Mouse (Mus musculus) forebrain, embryonic 14.5 days (tissue): ENCODE results near the gene Aen. TPM values are rescaled to one million over a fixed set of nuclear protein-coding genes. Genes with fewer than 3 reads are reported as not detected.

Experiments
- ATAC-seq: fragments of 200-750 bp; cut with Nextera tagmentation; 2 replicates; pipeline ENCODE4 v1.8.0; 2017; ENCODE audit warnings: mild to moderate bottlenecking, moderate library complexity
- DNase-seq: peaks from one replicate; pipeline ENCODE4 v3.0.0-alpha.2; 2015; ENCODE audit warnings: low spot score
- H3K27ac ChIP-seq: fragments of 300-500 bp; sonication (generic); 2 replicates; pipeline ENCODE4 v1.5.1; 2014; ENCODE audit warnings: low read depth, mild to moderate bottlenecking, control low read depth, low read length, moderate library complexity
- H3K27me3 ChIP-seq: fragments of 300-500 bp; sonication (generic); replicated peaks from 2 replicates; pipeline ENCODE4 v1.6.1; 2014; ENCODE audit warnings: low read length, control low read depth, mixed read lengths; ENCODE audit not compliant: control insufficient read depth, insufficient read depth
- H3K36me3 ChIP-seq: fragments of 300-500 bp; sonication (generic); 2 replicates; pipeline ENCODE4 v1.6.1; 2014; ENCODE audit warnings: low read length, control low read depth; ENCODE audit not compliant: control insufficient read depth, insufficient read depth
- H3K4me1 ChIP-seq: fragments of 300-500 bp; sonication (generic); 2 replicates; pipeline ENCODE4 v1.6.1; 2014; ENCODE audit warnings: antibody characterized with exemption, low read length, control low read depth; ENCODE audit not compliant: control insufficient read depth, insufficient read depth
- H3K4me2 ChIP-seq: fragments of 300-500 bp; sonication (generic); 2 replicates; pipeline ENCODE4 v1.6.1; 2014; ENCODE audit warnings: mild to moderate bottlenecking, control low read depth, low read length
- H3K4me3 ChIP-seq: fragments of 300-500 bp; sonication (generic); 2 replicates; pipeline ENCODE4 v1.5.1; 2014; ENCODE audit warnings: low read depth, low read length, control low read depth
- H3K9ac ChIP-seq: fragments of 300-500 bp; sonication (generic); 2 replicates; pipeline ENCODE4 v1.6.1; 2014; ENCODE audit warnings: mild to moderate bottlenecking, low read length, control low read depth, moderate library complexity
- H3K9me3 ChIP-seq: fragments of 300-500 bp; sonication (generic); replicated peaks from 2 replicates; pipeline ENCODE4 v1.6.1; 2016; ENCODE audit warnings: low read length, control low read depth, mixed read lengths; ENCODE audit not compliant: control insufficient read depth
- WGBS: fragments of 180-500 bp; shearing (Covaris S2); extraction: QIAGEN DNeasy Blood & Tissue Kit; methylation state at CpG from one replicate; pipeline ENCODE4 v1.1.7; 2014; 5-methylcytosine and 5-hydroxymethylcytosine counted together
- polyA plus RNA-seq: library from polyadenylated mRNA; unstranded; fragments of >200 nt; fragmentation: Nextera tagmentation; extraction: Ambion mirVana; gene quantifications from 2 replicates; pipeline ENCODE4 v1.2.1, GENCODE M21; 2014

Gene Aen
- polyA plus RNA-seq, 1 experiment from 2014 or later, result 42.2 TPM

DNA sequence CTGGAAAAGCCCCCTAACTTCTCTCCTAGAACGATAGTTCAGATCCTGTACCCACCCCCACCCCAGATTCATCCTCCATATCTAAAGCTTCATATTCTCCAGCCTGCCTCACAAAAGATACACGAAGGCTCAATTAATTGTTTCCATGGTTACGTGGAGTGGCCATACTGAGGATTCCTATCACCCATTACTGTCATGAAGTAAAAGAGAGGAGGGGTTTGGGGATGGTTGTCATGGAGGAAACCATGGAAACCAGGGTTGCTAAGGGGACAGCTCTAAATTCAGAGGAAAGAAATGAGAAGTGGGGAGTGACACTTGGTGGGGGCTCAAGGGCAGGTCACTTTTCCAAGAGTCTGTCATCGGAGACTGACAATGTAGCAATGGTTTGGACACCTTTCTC lies 9.2 kb upstream of the Aen start:
- peak; percentile 8; the same call in 1 of the 2 replicates for ATAC-seq
- peak; percentile 85 for DNase-seq
- Histone ChIP-seq H3K27ac (peak overlapping the region; percentile 81), H3K4me2 (peak overlapping the region; percentile 44), H3K36me3 (no peaks in the 10 kb centered on the region), H3K9ac (peak overlapping the region; percentile 25; the same call in 1 of the 2 replicates), H3K9me3 (no peaks in the 10 kb centered on the region), H3K4me3 (peak overlapping the region; percentile 18), H3K4me1 (peaks cover 42% of the 10 kb centered on the region), H3K27me3 (no peaks in the 10 kb centered on the region)
- WGBS, result 17% methylated on average over 4 of the region's 4 CpGs

DNA sequence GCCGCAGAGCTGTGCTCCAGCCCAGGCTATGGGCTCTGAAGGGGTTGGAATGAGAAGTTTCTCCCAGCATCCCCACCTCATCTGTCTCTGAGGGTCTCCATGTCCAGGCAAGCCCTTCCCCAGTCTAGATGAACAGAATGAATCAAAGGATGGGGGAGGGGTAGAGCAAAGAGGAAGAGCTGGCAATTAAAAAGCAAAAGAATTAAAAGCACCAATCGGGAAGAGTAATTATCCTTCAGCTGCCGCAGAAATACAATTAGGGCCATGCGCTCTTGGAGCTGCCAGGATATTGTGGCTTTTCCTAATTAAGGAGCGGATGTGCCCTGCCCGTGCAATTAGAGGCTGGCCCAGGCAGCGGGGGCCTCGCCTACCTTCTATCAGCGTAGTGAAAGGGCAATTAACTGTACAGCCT lies 8.2 kb upstream of the Aen start:
- Histone ChIP-seq H3K27ac (peak overlapping the region; percentile 81), H3K4me3 (peak overlapping the region; percentile 18; the same call in 1 of the 2 replicates), H3K9me3 (no peaks in the 10 kb centered on the region), H3K36me3 (no peaks in the 10 kb centered on the region), H3K4me2 (peak overlapping the region; percentile 44), H3K9ac (peak overlapping the region; percentile 25; the same call in 1 of the 2 replicates), H3K27me3 (no peaks in the 10 kb centered on the region), H3K4me1 (peaks cover 39% of the 10 kb centered on the region)
- ATAC-seq (peak; percentile 54), DNase-seq (peak; percentile 92)
- WGBS, result 3% methylated on average over 9 of the region's 9 CpGs

DNA sequence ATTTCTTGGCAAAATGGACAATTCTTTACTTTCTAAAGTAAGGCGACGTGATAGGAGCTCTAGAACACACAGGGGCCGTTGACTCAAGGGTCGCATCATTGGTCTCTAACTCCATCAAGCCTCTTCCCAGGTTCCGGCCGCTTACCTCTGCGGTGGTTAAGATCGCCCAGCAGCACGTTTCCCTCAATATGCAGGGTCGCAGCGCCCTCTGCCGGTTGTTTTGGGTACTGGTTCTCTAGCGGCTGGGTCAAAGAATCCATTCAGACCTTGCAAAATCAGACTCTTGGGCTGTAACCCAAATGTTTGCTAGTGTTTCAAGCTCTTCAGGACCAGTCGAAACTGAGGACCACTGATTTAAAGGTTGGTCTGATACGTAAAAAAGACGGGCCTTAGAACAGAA lies 5.0 kb upstream of the Aen start:
- no peak overlapping the region for H3K4me2 ChIP-seq
- peaks cover 28% of the 10 kb centered on the region for H3K4me1 ChIP-seq
- H3K9me3 ChIP-seq, result no peaks in the 10 kb centered on the region
- 3% methylated on average over 16 of the region's 16 CpGs for WGBS
- 0 out of 2 replicates have a peak, but pooled peaks have one; percentile 9 for ATAC-seq
- H3K27me3 ChIP-seq, result no peaks in the 10 kb centered on the region
- no peak overlapping the region for H3K27ac ChIP-seq
- DNase-seq, result peak; percentile 87
- no peaks in the 10 kb centered on the region for H3K36me3 ChIP-seq
- no peak overlapping the region for H3K9ac ChIP-seq
- no peak overlapping the region for H3K4me3 ChIP-seq

DNA sequence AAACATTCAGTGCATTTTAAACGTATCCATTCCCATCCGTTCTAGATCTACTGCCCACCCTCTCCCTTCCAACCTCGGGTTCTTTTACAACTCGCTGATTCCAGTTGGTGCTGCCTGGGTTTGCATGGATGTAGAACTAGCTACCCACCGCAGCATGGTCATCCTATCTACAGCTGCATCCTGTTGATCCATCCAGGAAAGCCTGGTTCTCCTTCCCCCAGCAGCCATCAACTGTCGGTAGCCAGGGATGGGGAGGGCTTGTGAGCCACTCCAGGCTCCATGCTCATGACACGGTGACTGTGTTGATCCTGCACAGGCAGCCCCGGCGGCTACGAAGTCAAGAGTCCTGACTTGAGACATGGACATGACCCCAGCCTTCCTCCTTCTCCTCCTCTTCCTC lies 1.7 kb upstream of the Aen start:
- Histone ChIP-seq H3K9ac (no peak overlapping the region), H3K4me3 (no peak overlapping the region), H3K4me1 (peaks cover 10% of the 10 kb centered on the region; the same call in 1 of the 2 replicates), H3K4me2 (no peak overlapping the region), H3K27me3 (no peaks in the 10 kb centered on the region), H3K36me3 (no peaks in the 10 kb centered on the region), H3K27ac (no peak overlapping the region), H3K9me3 (no peaks in the 10 kb centered on the region)
- DNase-seq (no peak), ATAC-seq (no peak)
- 93% methylated on average over 10 of the region's 10 CpGs for WGBS

DNA sequence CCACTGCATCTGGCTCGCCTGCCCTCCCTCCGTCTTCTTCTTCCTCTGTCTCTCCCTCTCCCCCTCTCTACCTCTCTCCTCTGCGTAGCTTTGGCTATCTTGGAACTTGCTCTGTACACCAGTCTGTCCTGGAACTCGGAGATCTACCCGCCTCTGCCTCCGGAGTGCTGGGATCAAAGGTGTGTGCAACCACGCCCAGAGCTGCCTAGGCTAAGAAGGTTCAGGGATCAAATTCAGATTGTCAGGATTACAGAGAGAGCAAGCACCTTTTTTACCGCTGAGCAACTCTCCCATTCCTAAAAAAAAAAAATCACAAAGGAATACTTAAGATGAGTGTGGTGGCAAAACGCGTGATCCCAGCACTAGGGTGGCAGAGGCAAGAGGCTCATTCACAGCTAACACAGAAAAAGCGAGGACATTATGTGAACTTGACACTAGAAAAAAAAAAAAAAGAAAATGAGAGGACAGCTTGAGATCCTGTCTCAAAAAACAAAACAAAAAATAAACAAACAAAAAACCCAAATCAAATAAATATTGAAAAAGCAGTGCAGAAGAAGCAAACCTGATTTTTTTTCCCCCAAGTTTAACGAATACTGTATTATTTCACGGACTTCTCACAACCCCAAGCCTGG lies 517 bp upstream of the Aen start:
- H3K27ac ChIP-seq, result no peak overlapping the region
- ATAC-seq (no peak), DNase-seq (no peak)
- no peaks in the 10 kb centered on the region for H3K9me3 ChIP-seq
- H3K9ac ChIP-seq, result peak overlapping the region; percentile 45
- H3K4me2 ChIP-seq, result peak overlapping the region; percentile 83
- H3K27me3 ChIP-seq, result no peaks in the 10 kb centered on the region
- WGBS, result 52% methylated on average over 13 of the region's 13 CpGs
- no peaks in the 10 kb centered on the region for H3K36me3 ChIP-seq
- peaks cover 10% of the 10 kb centered on the region; the same call in 1 of the 2 replicates for H3K4me1 ChIP-seq
- H3K4me3 ChIP-seq, result peak overlapping the region; percentile 79

DNA sequence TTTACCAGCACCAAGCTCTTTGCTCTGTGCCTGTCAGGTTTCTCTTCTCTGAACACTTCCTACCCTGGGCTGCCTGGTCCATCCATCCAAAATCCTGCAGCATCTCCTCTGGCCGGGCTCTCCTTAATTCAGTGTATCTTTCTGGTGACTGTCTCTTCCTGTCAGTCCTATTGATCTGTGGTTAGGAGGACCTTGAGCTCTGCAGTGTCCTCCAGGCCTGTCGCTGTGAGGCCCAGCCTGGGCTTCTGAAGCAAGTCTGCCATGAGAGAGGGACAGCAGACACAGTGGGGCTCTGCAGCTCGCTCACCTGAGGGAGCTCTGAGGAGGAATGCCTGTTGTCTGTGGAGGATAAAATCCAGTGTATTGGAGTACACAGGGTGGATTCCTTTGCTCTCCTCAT lies 1.9 kb downstream of the Aen start:
- Histone ChIP-seq H3K9ac (no peak overlapping the region), H3K27ac (no peak overlapping the region), H3K4me3 (no peak overlapping the region), H3K36me3 (peaks cover 9% of the 10 kb centered on the region), H3K9me3 (no peaks in the 10 kb centered on the region), H3K4me1 (peaks cover 10% of the 10 kb centered on the region; the same call in 1 of the 2 replicates), H3K27me3 (no peaks in the 10 kb centered on the region), H3K4me2 (no peak overlapping the region)
- WGBS, result 97% methylated on average over 3 of the region's 3 CpGs
- DNase-seq, result no peak
- no peak for ATAC-seq

DNA sequence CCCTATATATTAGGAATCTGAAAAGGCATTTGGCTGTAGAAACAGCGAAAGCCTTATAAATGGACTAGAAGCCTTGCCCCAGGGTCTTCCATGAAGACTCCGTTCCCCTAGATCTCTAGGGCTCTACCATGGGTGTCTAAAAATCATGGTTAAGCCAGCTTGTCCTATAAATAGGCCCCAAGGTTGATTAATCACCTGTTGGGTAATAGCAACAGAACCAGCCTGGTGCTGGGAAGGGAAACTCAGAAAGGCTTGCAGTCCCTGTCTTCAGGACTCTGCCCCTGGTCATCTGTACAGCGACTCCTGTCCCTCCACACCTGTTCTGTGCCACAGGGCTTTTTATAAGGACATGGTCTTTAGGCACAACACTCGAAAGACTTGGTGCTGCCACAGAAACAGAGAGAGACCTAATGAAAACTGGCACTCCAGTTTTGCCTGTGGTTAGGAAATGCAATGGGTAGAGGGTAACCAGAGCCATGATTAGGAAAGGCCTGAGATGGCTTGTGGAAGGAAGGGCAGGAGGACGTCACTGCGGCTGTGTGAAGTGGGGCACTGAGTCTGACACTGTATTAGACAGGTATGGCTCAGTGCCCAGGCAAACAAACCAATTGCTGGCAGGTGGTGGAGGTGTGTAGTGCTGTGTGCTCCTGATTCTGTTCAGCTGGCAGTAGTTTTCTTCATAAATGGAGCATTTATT lies 7.7 kb downstream of the Aen start:
- no peak for DNase-seq
- peaks cover 47% of the 10 kb centered on the region for H3K36me3 ChIP-seq
- H3K4me1 ChIP-seq, result no peaks in the 10 kb centered on the region

DNA sequence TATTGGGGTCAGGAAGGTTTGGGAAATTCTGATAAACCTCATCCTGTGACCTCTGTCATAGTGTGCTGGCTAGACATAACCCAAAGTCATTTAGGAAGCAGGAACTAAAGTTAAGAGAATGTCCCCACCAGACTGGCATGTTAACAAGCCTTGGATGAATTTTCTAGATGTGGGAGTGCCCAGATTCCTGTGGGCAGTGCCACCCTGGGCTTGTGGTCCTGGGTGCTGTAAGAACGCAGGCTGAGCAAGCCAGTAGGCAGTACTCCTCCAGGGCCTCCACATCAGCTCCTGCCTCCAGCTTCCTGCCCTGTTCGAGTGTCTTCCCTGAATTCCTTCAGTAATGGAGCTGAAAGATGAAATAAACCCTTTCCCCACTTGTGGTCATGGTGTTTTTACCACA lies 8.5 kb downstream of the Aen start:
- Histone ChIP-seq H3K4me2 (no peak overlapping the region), H3K27me3 (no peaks in the 10 kb centered on the region), H3K4me3 (no peak overlapping the region), H3K27ac (no peak overlapping the region), H3K4me1 (no peaks in the 10 kb centered on the region), H3K36me3 (peaks cover 53% of the 10 kb centered on the region), H3K9ac (no peak overlapping the region), H3K9me3 (no peaks in the 10 kb centered on the region)
- WGBS, result 87% methylated on average over 2 of the region's 2 CpGs
- DNase-seq, result no peak
- ATAC-seq, result no peak

More for the DNA sequence above, 7.7 kb downstream of the Aen start:
- Histone ChIP-seq H3K9ac (no peak overlapping the region), H3K27ac (no peak overlapping the region), H3K4me3 (no peak overlapping the region), H3K9me3 (no peaks in the 10 kb centered on the region), H3K4me2 (no peak overlapping the region), H3K27me3 (no peaks in the 10 kb centered on the region)
- no peak for ATAC-seq
- 94% methylated on average over 6 of the region's 6 CpGs for WGBS

DNA sequence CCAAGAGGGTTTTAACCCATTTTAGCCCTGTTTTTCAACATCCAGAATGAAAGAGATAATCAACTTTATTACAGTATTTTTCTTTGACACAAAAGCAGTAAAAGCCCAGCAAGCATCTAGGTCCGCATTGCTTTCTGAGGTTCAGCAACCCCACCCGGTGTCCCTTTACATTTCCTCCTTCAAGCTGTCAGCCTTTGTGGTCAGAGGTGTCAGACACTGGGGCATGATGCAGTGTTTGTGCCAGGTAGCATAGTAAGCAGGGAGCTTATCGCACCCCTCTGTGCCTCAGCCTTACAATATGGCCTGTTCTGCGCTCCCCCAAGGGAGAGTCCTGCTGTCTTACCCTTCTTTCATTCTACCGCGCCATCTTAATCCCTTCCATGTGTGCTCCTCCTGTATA lies 13.4 kb downstream of the Aen start:
- H3K4me2 ChIP-seq, result no peak overlapping the region
- WGBS, result 85% methylated on average over 6 of the region's 6 CpGs
- peaks cover 33% of the 10 kb centered on the region for H3K36me3 ChIP-seq
- H3K27me3 ChIP-seq, result no peaks in the 10 kb centered on the region
- DNase-seq, result no peak
- H3K4me3 ChIP-seq, result no peak overlapping the region
- H3K4me1 ChIP-seq, result no peaks in the 10 kb centered on the region
- no peak overlapping the region for H3K27ac ChIP-seq
- no peak for ATAC-seq
- H3K9ac ChIP-seq, result no peak overlapping the region
- no peaks in the 10 kb centered on the region for H3K9me3 ChIP-seq
